12 mouse cellular contexts compared by ENCODE assay signal in the genomic region with DNA sequence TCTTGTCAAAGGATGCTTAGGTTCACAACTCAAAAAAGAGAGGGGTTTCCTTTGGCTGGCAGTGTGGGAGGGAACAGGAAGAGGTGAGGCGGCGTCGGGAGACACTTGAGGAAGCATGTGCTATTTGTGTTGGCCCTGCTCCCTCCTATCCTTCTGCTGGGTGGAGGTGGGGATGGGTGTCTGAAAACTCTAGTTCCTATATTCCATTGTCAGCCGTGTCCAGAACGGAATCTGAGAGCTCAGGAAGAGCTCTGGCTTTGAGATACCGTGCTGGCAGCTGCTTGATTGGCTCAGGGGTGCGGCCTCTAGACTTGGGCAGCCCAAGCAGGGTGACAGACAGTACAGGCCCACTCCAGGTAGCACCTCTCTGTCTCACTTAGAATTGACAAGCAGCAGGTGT. TPM values are rescaled to one million over a fixed set of nuclear protein-coding genes. Genes with fewer than 3 reads are reported as not detected.
A peak's percentile ranks its signal among the peaks of the same experiment; 100 is the strongest.
DNase-seq lines count a peak whose midpoint lies in the region; ATAC-seq lines count a peak whose summit lies in the region.
"Had no signal": no experiment of that assay in that cellular context is flagged by ENCODE, and none has a peak within 500 bp of the region (broad histone marks: within the 10 kb centered on the region; RNA-seq: fewer than 3 reads in every experiment).

No protein-coding gene starts in this region.

- no peaks in the 10 kb centered on the region for H3K27me3 ChIP-seq in intestine, embryonic 16.5 days (replicated peaks; ENCODE audit: control insufficient read depth, insufficient read depth, low read length)

- no peak overlapping the region for H3K27ac ChIP-seq in intestine, embryonic 16.5 days (ENCODE audit: low read length)
- H3K27ac ChIP-seq: left cerebral cortex, adult 2 months had no signal

- intact Hi-C loops in heart, postnatal 14 days (cut with DNase I), result no loop called here

- peak; percentile 76 for ATAC-seq in common myeloid progenitor, adult 5-6 weeks (replicated peaks; ENCODE audit: low read depth, poor library complexity, severe bottlenecking)
- ATAC-seq in erythroblast, adult 5-6 weeks (replicated peaks; ENCODE audit: low FRiP score, poor library complexity, severe bottlenecking), result no peak
- ATAC-seq in intestine, embryonic 16.5 days, result no peak
- ATAC-seq: forebrain, embryonic 16.5 days; hindbrain, embryonic 16.5 days had no signal

- H3K4me2 ChIP-seq in intestine, embryonic 16.5 days (ENCODE audit: low read depth, low read length), result no peak overlapping the region

- H3K4me3 ChIP-seq in intestine, embryonic 16.5 days (ENCODE audit: low read length), result no peak overlapping the region
- H3K4me3 ChIP-seq: left cerebral cortex, adult 2 months; myocyte had no signal

- no peaks in the 10 kb centered on the region for H3K4me1 ChIP-seq in intestine, embryonic 16.5 days (ENCODE audit: control insufficient read depth, insufficient read depth, low read length)

- no peaks in the 10 kb centered on the region for H3K36me3 ChIP-seq in intestine, embryonic 16.5 days (ENCODE audit: control insufficient read depth, insufficient read depth, low read length)

- peak; percentile 34 to 52 for DNase-seq in adrenal gland, adult (ENCODE audit: inconsistent age in 2 of 2, low spot score in 1 of 2)
- DNase-seq in adrenal gland, postnatal 25 days, result no peak
- peak; percentile 23 to 36 for DNase-seq in heart, postnatal 14 days
- peak; percentile 13 to 44 for DNase-seq in kidney, postnatal 4 days
- no peak for DNase-seq in ovary, adult 18-20 months (ENCODE audit: low spot score)

- 65% methylated on average over 7 of the region's 7 CpGs for WGBS in intestine, embryonic 16.5 days

- H3K9ac ChIP-seq in intestine, embryonic 16.5 days (ENCODE audit: low read depth, low read length), result no peak overlapping the region

- H3K9me3 ChIP-seq in intestine, embryonic 16.5 days (ENCODE audit: control insufficient read depth, low read length), result no peaks in the 10 kb centered on the region

RNA-seq across cellular contexts. Expression of gene Stim2, which starts 28.1 kb away (rescaled TPM):
- 26.3 and 31.5 TPM in 2 replicates for total RNA-seq in adrenal gland, postnatal 25 days (2021)
- 17.2 and 19.4 TPM in 2 replicates for total RNA-seq in common myeloid progenitor, adult 5-6 weeks (2017)
- 10 to 100 TPM; 19.9 to 23.5 TPM for total RNA-seq in heart, postnatal 14 days (2021)
- 3.3 and 8.8 TPM in 2 replicates for total RNA-seq in erythroblast, adult 5-6 weeks (2015; ENCODE audit: low replicate concordance)
- total RNA-seq in erythroblast, adult 5-6 weeks (2017; ENCODE audit: low replicate concordance), result 7.9 and 8.6 TPM in 2 replicates
- 9.8 and 13.3 TPM in 2 replicates for polyA plus RNA-seq in intestine, embryonic 16.5 days (2015; fragmentation: Nextera tagmentation; extraction: Ambion mirVana)

Comparison
In these comparisons a context has a peak if more than half of its experiments do, and no peak if none do; other contexts are left out.
1. DNase-seq: peak in adrenal gland, adult (2 of 2), heart, postnatal 14 days (2 of 2) and kidney, postnatal 4 days (2 of 2); none in adrenal gland, postnatal 25 days (single experiment) and ovary, adult 18-20 months (single experiment).